Mouse (Mus musculus): ENCODE results near the gene Dhcr7.

- no peak for TF ChIP-seq CTCF (IDR thresholded peaks at IDR 0.05)
- TF ChIP-seq POLR2A (IDR thresholded peaks at IDR 0.05; ENCODE audit: insufficient read depth, low read depth, low read length), result no peak
These were observed 12.0 kb downstream of the Dhcr7 start for GRCm38 (mm10) chr7:143834972-143835371.

Measured in heart, adult 2 months (tissue).